Mouse (Mus musculus) MEL (cell line): Measurements from ENCODE around the gene Grip1. TPM values are rescaled to one million over a fixed set of nuclear protein-coding genes. Genes with fewer than 3 reads are reported as not detected.

Experiments
- DNase-seq: peaks from one replicate; pipeline ENCODE4 v3.0.0; 2011; ENCODE audit warnings: low read depth, low spot score
- H3K27ac ChIP-seq: 2 replicates; pipeline ENCODE4 v1.5.1; 2012; ENCODE audit warnings: low read depth, mild to moderate bottlenecking, control low read depth, low read length, moderate library complexity; ENCODE audit not compliant: control insufficient read depth
- H3K27me3 ChIP-seq, 2 experiments: fragments of 150-350 bp in 1 of 2; sonication (generic) in 1 of 2; 2 replicates each; pipeline ENCODE4 v1.6.1; 2012; ENCODE audit warnings: low read length in 2 of 2, mild to moderate bottlenecking in 2 of 2, improper control_type of control experiment in 1 of 2, moderate library complexity in 1 of 2; ENCODE audit not compliant: insufficient read depth in 2 of 2, control insufficient read depth in 1 of 2
- H3K36me3 ChIP-seq, 2 experiments: 2 replicates each; pipeline ENCODE4 v1.6.1; 2012 to 2014; ENCODE audit warnings: low read length in 2 of 2, improper control_type of control experiment in 1 of 2, inconsistent platforms in 1 of 2, mild to moderate bottlenecking in 1 of 2; ENCODE audit not compliant: insufficient read depth in 2 of 2, control insufficient read depth in 1 of 2
- H3K4me1 ChIP-seq, 2 experiments: fragments of 150-350 bp in 1 of 2; sonication (generic) in 1 of 2; 2 replicates each; pipeline ENCODE4 v1.6.1; 2012; ENCODE audit warnings: low read length in 2 of 2, improper control_type of control experiment in 1 of 2, mild to moderate bottlenecking in 1 of 2; ENCODE audit not compliant: insufficient read depth in 2 of 2, control insufficient read depth in 1 of 2
- H3K4me3 ChIP-seq, 2 experiments: fragments of 150-350 bp in 1 of 2; sonication (generic) in 1 of 2; 2 replicates each; pipeline ENCODE4 v1.5.1; 2012; ENCODE audit warnings: low read depth in 2 of 2, low read length in 2 of 2, mild to moderate bottlenecking in 2 of 2, moderate library complexity in 2 of 2, control low read depth in 1 of 2, improper control_type of control experiment in 1 of 2; ENCODE audit not compliant: control insufficient read depth in 1 of 2, insufficient read depth in 1 of 2
- H3K79me2 ChIP-seq: 2 replicates; pipeline ENCODE4 v1.6.1; 2012; ENCODE audit warnings: mild to moderate bottlenecking, low read length, moderate library complexity; ENCODE audit not compliant: control insufficient read depth, poor library complexity, insufficient read depth
- H3K9ac ChIP-seq: 2 replicates; pipeline ENCODE4 v1.6.1; 2012; ENCODE audit warnings: low read depth, mild to moderate bottlenecking, control low read depth, low read length, moderate library complexity; ENCODE audit not compliant: control insufficient read depth, poor library complexity, severe bottlenecking
- H3K9me3 ChIP-seq: fragments of 150-350 bp; sonication (generic); replicated peaks from 2 replicates; pipeline ENCODE4 v1.6.1; 2012; ENCODE audit warnings: mild to moderate bottlenecking, low read length, improper control_type of control experiment, moderate library complexity; ENCODE audit not compliant: insufficient read depth
- CHD1 ChIP-seq: IDR thresholded peaks from 2 replicates; pipeline ENCODE4 v1.6.1; 2012; ENCODE audit warnings: low read depth, mild to moderate bottlenecking, inconsistent platforms, low read length, improper control_type of control experiment
- CTCF ChIP-seq, 3 experiments: IDR thresholded peaks in 2 of 3; conservative IDR thresholded peaks in 1 of 3; 2 replicates each; pipeline ENCODE4 v1.5.1; 2011 to 2012; ENCODE audit warnings: low read length in 3 of 3, low read depth in 2 of 3, mild to moderate bottlenecking in 2 of 3, improper control_type of control experiment in 1 of 3, inconsistent platforms in 1 of 3, mixed read lengths in 1 of 3, moderate library complexity in 1 of 3; ENCODE audit not compliant: control insufficient read depth in 1 of 3, insufficient read depth in 1 of 3, poor library complexity in 1 of 3, severe bottlenecking in 1 of 3
- ELF1 ChIP-seq: IDR thresholded peaks from 2 replicates; pipeline ENCODE4 v1.6.1; 2014; ENCODE audit warnings: low read depth, mild to moderate bottlenecking, inconsistent platforms, low read length, improper control_type of control experiment, moderate library complexity
- EP300 ChIP-seq, 2 experiments: IDR thresholded peaks; 2 replicates each; pipeline ENCODE4 v1.6.1; 2011; ENCODE audit warnings: improper control_type of control experiment in 2 of 2, low read length in 2 of 2, low read depth in 1 of 2, mild to moderate bottlenecking in 1 of 2
- GATA1 ChIP-seq: IDR thresholded peaks from 2 replicates; pipeline ENCODE4 v1.6.1; 2011; ENCODE audit warnings: low read depth, low read length, improper control_type of control experiment
- HCFC1 ChIP-seq: IDR thresholded peaks from 2 replicates; pipeline ENCODE4 v1.6.1; 2012; ENCODE audit warnings: low read depth, mild to moderate bottlenecking, inconsistent platforms, low read length, improper control_type of control experiment, moderate library complexity
- KAT2A ChIP-seq: conservative IDR thresholded peaks from 2 replicates; pipeline ENCODE4 v1.6.1; 2012; ENCODE audit warnings: low read depth, low read length, improper control_type of control experiment, inconsistent platforms
- MAFK ChIP-seq: IDR thresholded peaks from 2 replicates; pipeline ENCODE4 v1.6.1; 2011; ENCODE audit warnings: low read depth, mild to moderate bottlenecking, low read length, improper control_type of control experiment, borderline replicate concordance
- MAX ChIP-seq: IDR thresholded peaks from 2 replicates; pipeline ENCODE4 v1.6.1; 2011; ENCODE audit warnings: low read length, improper control_type of control experiment
- MAZ ChIP-seq: IDR thresholded peaks from 2 replicates; pipeline ENCODE4 v1.6.1; 2012; ENCODE audit warnings: low read depth, mild to moderate bottlenecking, inconsistent platforms, low read length, improper control_type of control experiment
- MEF2A ChIP-seq: IDR thresholded peaks from 2 replicates; pipeline ENCODE4 v1.6.1; 2014; ENCODE audit warnings: low read depth, mild to moderate bottlenecking, inconsistent platforms, low read length, improper control_type of control experiment; ENCODE audit not compliant: poor library complexity, insufficient replicate concordance, severe bottlenecking; ENCODE audit errors: extremely low read depth
- NELFE ChIP-seq: IDR thresholded peaks from 2 replicates; pipeline ENCODE4 v1.6.1; 2011; ENCODE audit warnings: low read depth, low read length, improper control_type of control experiment
- NRF1 ChIP-seq: IDR thresholded peaks from 2 replicates; pipeline ENCODE4 v1.6.1; 2014; ENCODE audit warnings: low read depth, mild to moderate bottlenecking, inconsistent platforms, low read length, improper control_type of control experiment, moderate library complexity; ENCODE audit not compliant: poor library complexity, insufficient read depth, severe bottlenecking
- POLR2AphosphoS2 ChIP-seq: IDR thresholded peaks from 2 replicates; pipeline ENCODE4 v1.6.1; 2011; ENCODE audit warnings: low read length, improper control_type of control experiment
- POLR2AphosphoS5 ChIP-seq: IDR thresholded peaks from 2 replicates; pipeline ENCODE4 v1.6.1; 2012; ENCODE audit warnings: low read depth, borderline replicate concordance, mild to moderate bottlenecking, inconsistent platforms, low read length, moderate library complexity, mixed read lengths
- RAD21 ChIP-seq: IDR thresholded peaks from 2 replicates; pipeline ENCODE4 v1.6.1; 2011; ENCODE audit warnings: mild to moderate bottlenecking, low read depth, low read length, improper control_type of control experiment
- SIN3A ChIP-seq: IDR thresholded peaks from 2 replicates; pipeline ENCODE4 v1.6.1; 2012; ENCODE audit warnings: low read length, improper control_type of control experiment, inconsistent platforms
- SMC3 ChIP-seq: IDR thresholded peaks from 2 replicates; pipeline ENCODE4 v1.6.1; 2011; ENCODE audit warnings: low read depth, low read length, improper control_type of control experiment
- TAL1 ChIP-seq: IDR thresholded peaks from 2 replicates; pipeline ENCODE4 v1.6.1; 2012; ENCODE audit warnings: mild to moderate bottlenecking, inconsistent platforms, low read length, moderate library complexity, mixed read lengths
- TCF12 ChIP-seq: IDR thresholded peaks from 2 replicates; pipeline ENCODE4 v1.6.1; 2014; ENCODE audit warnings: low read depth, mild to moderate bottlenecking, inconsistent platforms, low read length, improper control_type of control experiment, moderate library complexity
- UBTF ChIP-seq: IDR thresholded peaks from 2 replicates; pipeline ENCODE4 v1.6.1; 2012; ENCODE audit warnings: low read depth, mild to moderate bottlenecking, inconsistent platforms, low read length, improper control_type of control experiment, moderate library complexity, borderline replicate concordance; ENCODE audit not compliant: insufficient read depth
- USF1 ChIP-seq: IDR thresholded peaks from 2 replicates; pipeline ENCODE4 v1.6.1; 2014; ENCODE audit warnings: low read depth, mild to moderate bottlenecking, inconsistent platforms, low read length, improper control_type of control experiment, moderate library complexity
- USF2 ChIP-seq, 2 experiments: IDR thresholded peaks; 2 replicates each; pipeline ENCODE4 v1.6.1; 2011 to 2012; ENCODE audit warnings: improper control_type of control experiment in 2 of 2, low read length in 2 of 2, borderline replicate concordance in 1 of 2, inconsistent platforms in 1 of 2, low read depth in 1 of 2, mild to moderate bottlenecking in 1 of 2; ENCODE audit not compliant: insufficient read depth in 1 of 2
- ZC3H11A ChIP-seq: IDR thresholded peaks from 2 replicates; pipeline ENCODE4 v1.6.1; 2012; ENCODE audit warnings: low read depth, mild to moderate bottlenecking, inconsistent platforms, low read length, improper control_type of control experiment
- ZKSCAN1 ChIP-seq: IDR thresholded peaks from 2 replicates; pipeline ENCODE4 v1.6.1; 2012; ENCODE audit warnings: low read depth, mild to moderate bottlenecking, inconsistent platforms, low read length, improper control_type of control experiment, moderate library complexity
- polyA plus RNA-seq, 2 experiments: library from polyadenylated mRNA; stranded (reverse) in 1 of 2; unstranded in 1 of 2; fragments of >175 nt in 1 of 2; fragments of >200 nt in 1 of 2; gene quantifications; 2 replicates each; pipeline versions ENCODE4 v1.2.1 to v1.2.4; 2012; ENCODE audit warnings: low replicate concordance in 2 of 2, low read depth in 1 of 2; ENCODE audit not compliant: insufficient read length in 2 of 2, insufficient read depth in 1 of 2, missing spikeins in 1 of 2
- total RNA-seq: library from RNA; depleted of rRNA; stranded (reverse); fragments of 300-350 nt; gene quantifications from 2 replicates; pipeline ENCODE4 v1.2.3, GENCODE M21; 2012

Gene Grip1
- total and polyA plus RNA-seq, 3 experiments: 0.04 TPM; not detected in 2

DNA sequence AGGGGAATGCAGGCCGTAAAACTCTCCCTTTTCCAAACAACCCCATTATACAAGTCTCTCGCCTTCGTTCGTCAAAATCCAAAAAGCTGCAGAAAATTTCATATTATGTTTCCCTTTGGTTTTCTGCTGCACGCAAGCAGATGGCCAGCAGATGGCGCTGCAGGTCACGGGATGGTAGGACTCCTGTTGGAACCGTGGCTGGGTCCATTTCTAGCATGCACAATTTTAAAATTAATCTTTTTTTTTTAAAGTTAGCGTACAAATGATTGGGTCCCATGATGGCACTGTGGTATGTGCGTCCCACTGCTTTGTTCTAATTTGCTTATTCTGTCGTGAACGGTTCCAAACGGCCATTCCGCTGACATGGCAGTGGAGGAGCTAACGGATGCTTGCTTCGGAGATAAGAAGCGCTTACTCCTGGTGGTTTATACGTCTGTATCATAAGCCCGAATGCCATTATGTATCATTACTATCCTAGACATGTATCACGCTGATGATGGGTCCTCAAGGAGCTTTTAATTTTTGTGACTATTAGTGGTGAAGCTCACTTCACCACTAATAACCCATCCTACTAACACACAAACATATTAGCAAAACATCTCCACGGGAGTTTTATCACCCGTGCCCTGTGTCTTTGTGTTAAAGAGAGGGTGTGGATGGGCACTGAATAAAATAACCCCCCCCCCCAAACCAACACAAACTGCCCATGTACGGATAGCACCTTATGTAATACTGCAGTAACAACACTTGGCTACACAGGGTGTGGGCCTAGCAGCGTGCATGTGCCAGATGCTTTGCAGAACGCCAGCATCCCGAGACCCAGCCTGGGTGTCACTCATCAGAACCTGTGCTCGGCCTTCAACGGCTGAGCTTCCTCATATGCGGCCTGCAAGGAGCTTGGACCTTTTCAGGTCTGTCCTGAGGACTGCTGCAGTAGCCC lies 193.1 kb downstream of the Grip1 start:
- Histone ChIP-seq H3K4me1 (no peaks in the 10 kb centered on the region), H3K4me3 (no peak overlapping the region), H3K36me3 (no peaks in the 10 kb centered on the region), H3K9ac (no peak overlapping the region), H3K27ac (no peak overlapping the region), H3K79me2 (no peaks in the 10 kb centered on the region), H3K9me3 (no peaks in the 10 kb centered on the region), H3K27me3 (no peaks in the 10 kb centered on the region)
- TF ChIP-seq MAX (no peak), CTCF (IDR thresholded peaks at IDR 0.05 in 2 of 3, conservative IDR thresholded peaks at IDR 0.05 in 1 of 3; ENCODE audit: control insufficient read depth in 1 of 3, insufficient read depth in 1 of 3, low read depth in 2 of 3, low read length in 3 of 3, poor library complexity in 1 of 3, severe bottlenecking in 1 of 3) (peak; percentile 28 to 82 (median 49); a peak in 5 of 6 replicates), TCF12 (no peak), CHD1 (no peak), USF2 (IDR thresholded peaks at IDR 0.05; ENCODE audit: borderline replicate concordance in 1 of 2, insufficient read depth in 1 of 2, low read depth in 1 of 2, low read length in 2 of 2) (no peak), SIN3A (no peak), ZC3H11A (no peak), NELFE (no peak), HCFC1 (no peak), EP300 (IDR thresholded peaks at IDR 0.05; ENCODE audit: low read depth in 1 of 2, low read length in 2 of 2) (no peak), POLR2AphosphoS5 (no peak), TAL1 (no peak), MAZ (no peak), RAD21 (peak; percentile 45), SMC3 (peak; percentile 44), GATA1 (no peak), POLR2AphosphoS2 (no peak), MAFK (no peak), ELF1 (no peak), USF1 (no peak), KAT2A (no peak), NRF1 (no peak), UBTF (no peak), ZKSCAN1 (no peak), MEF2A (no peak)
- DNase-seq: peak; percentile 22
